Mouse (Mus musculus): ENCODE results near the gene Dusp27. TPM values are rescaled to one million over a fixed set of nuclear protein-coding genes. Genes with fewer than 3 reads are reported as not detected.

Gene Dusp27
- polyA plus RNA-seq, 2 experiments: 0.02 TPM; not detected in 1

DNA sequence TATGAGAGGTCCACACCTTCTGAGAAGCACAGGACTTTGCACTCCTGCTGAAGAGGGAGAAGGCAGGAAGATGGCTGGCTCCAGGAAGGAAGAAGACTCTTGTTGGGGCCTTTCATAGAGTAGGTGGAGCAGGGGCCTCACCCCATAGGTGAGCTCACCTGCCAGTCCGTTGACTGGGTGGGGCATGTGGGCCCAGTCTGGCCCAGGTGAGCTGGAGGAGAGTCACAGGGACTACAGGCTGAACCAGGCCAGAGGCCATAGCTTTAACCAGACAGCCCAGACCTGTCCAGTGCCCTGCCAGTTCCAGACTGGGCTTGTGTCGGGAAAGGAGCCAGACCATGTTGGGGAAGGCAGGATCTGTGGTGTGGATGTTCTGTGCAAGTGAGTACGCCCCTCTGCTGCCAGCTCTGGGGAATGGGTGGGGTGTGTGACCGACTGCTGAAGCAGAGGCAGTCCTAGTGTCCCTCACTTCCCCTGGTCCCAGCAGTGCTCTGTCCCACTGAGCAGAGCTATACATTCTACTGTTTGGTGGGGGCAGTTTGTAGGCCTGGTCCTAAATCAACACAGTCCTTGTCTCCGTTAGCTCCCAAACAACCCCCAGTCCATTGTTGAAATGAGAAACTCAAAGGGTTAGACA lies 2.6 kb upstream of the Dusp27 start, which contains the start of gene Gpa33:
Gene Gpa33, plus strand, starts transcription at position 15 of the 637 bp plus-strand sequence.
- no peak for TF ChIP-seq CTCF (IDR thresholded peaks at IDR 0.05; ENCODE audit: low read depth)
- no peak for TF ChIP-seq EP300 (IDR thresholded peaks at IDR 0.05; ENCODE audit: low read depth)
- no peaks in the 10 kb centered on the region for H3K27me3 ChIP-seq (ENCODE audit: control insufficient read depth, insufficient read depth, low read length)
- no peak within 1 kb of the TSS for H3K4me2 ChIP-seq (ENCODE audit: low read depth)
- no peak within 1 kb of the TSS for H3K9ac ChIP-seq (replicated peaks)
- H3K36me3 ChIP-seq (replicated peaks; ENCODE audit: control insufficient read depth, insufficient read depth, low read depth): no peaks in the 10 kb centered on the region
- no peak; the same call in 1 of the 2 replicates for ATAC-seq (ENCODE audit: insufficient read depth)
- DNase-seq (ENCODE audit: low read depth in 3 of 3, low spot score in 3 of 3): no peak
- H3K9me3 ChIP-seq (ENCODE audit: control insufficient read depth, low read length): no peaks in the 10 kb centered on the region
- WGBS (ENCODE audit: insufficient replicate concordance): 63% methylated on average over 5 of the region's 5 CpGs
- peaks cover 0 to 11% of the 10 kb centered on the region in 2 experiments; a peak in 2 of 4 replicates for H3K4me1 ChIP-seq (replicated peaks; ENCODE audit: control insufficient read depth in 2 of 2, insufficient read depth in 2 of 2, low read length in 1 of 2)
- H3K4me3 ChIP-seq (ENCODE audit: insufficient read depth in 1 of 2, low read depth in 2 of 2, low read length in 2 of 2): no peak within 1 kb of the TSS
- H3K27ac ChIP-seq: no peak within 1 kb of the TSS

DNA sequence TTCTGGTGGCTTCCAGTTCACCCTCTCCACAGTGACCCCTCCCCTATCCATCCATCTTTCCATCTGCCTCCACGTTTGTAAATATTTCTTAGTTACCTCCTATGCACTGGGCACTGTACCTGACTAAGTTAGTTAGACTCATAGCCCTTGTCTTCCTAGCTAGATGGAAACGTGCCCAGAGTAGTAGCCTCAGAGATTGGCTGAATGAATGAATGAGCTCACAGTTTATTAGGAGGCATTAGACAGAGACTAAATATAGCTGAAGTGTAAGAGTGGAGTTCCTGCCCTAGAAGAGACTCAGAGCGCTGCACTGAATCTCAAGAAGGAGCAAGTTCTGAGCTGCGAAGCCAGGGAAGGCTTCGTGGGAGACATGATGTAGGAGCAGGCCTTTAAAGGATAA lies 829 bp upstream of the Dusp27 start:
- ATAC-seq (ENCODE audit: insufficient read depth): no peak
- Histone ChIP-seq H3K36me3 (replicated peaks; ENCODE audit: control insufficient read depth, insufficient read depth, low read depth) (no peaks in the 10 kb centered on the region), H3K9ac (replicated peaks) (no peak overlapping the region), H3K9me3 (ENCODE audit: control insufficient read depth, low read length) (no peaks in the 10 kb centered on the region), H3K4me1 (replicated peaks; ENCODE audit: control insufficient read depth in 2 of 2, insufficient read depth in 2 of 2, low read length in 1 of 2) (peaks cover 0 to 15% of the 10 kb centered on the region in 2 experiments; a peak in 2 of 4 replicates), H3K27me3 (ENCODE audit: control insufficient read depth, insufficient read depth, low read length) (no peaks in the 10 kb centered on the region), H3K27ac (no peak overlapping the region), H3K4me2 (ENCODE audit: low read depth) (no peak overlapping the region), H3K4me3 (ENCODE audit: insufficient read depth in 1 of 2, low read depth in 2 of 2, low read length in 2 of 2) (no peak overlapping the region)
- TF ChIP-seq CTCF (IDR thresholded peaks at IDR 0.05; ENCODE audit: low read depth) (no peak), EP300 (IDR thresholded peaks at IDR 0.05; ENCODE audit: low read depth) (no peak)
- WGBS (ENCODE audit: insufficient replicate concordance): 62% methylated on average over 5 of the region's 5 CpGs
- DNase-seq (ENCODE audit: low read depth in 3 of 3, low spot score in 3 of 3): no peak

DNA sequence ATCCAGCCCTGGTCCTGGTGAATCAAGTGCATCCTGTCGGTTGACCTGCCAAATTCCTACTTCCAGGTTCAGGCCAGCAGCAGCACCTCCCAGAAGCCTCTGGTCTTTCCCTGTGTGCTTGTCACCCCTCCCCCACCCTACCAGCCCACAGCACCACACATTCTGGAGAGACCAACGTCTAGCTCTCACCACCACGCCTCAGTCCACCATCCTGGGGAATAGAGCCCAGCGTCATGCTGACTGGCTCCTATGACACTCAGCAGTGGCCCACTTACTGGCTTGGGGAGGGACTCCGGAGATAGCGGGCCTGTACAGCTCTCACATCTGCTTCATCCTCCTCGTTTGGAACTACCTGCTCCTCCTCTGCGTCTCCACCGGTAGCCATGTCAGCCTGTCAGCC lies 927 bp downstream of the Dusp27 start:
- WGBS (ENCODE audit: insufficient replicate concordance): 56% methylated on average over 9 of the region's 9 CpGs
- DNase-seq (ENCODE audit: low read depth in 3 of 3, low spot score in 3 of 3) (no peak), ATAC-seq (ENCODE audit: insufficient read depth) (no peak; the same call in 1 of the 2 replicates)
- no peak overlapping the region for H3K9ac ChIP-seq (replicated peaks)
- TF ChIP-seq CTCF (IDR thresholded peaks at IDR 0.05; ENCODE audit: low read depth) (no peak), EP300 (IDR thresholded peaks at IDR 0.05; ENCODE audit: low read depth) (no peak)
- H3K4me3 ChIP-seq (ENCODE audit: insufficient read depth in 1 of 2, low read depth in 2 of 2, low read length in 2 of 2): no peak overlapping the region
- H3K36me3 ChIP-seq (replicated peaks; ENCODE audit: control insufficient read depth, insufficient read depth, low read depth): no peaks in the 10 kb centered on the region
- H3K27me3 ChIP-seq (ENCODE audit: control insufficient read depth, insufficient read depth, low read length): no peaks in the 10 kb centered on the region
- peaks cover 0 to 15% of the 10 kb centered on the region in 2 experiments; a peak in 2 of 4 replicates for H3K4me1 ChIP-seq (replicated peaks; ENCODE audit: control insufficient read depth in 2 of 2, insufficient read depth in 2 of 2, low read length in 1 of 2)
- no peak overlapping the region for H3K4me2 ChIP-seq (ENCODE audit: low read depth)
- no peak overlapping the region for H3K27ac ChIP-seq
- H3K9me3 ChIP-seq (ENCODE audit: control insufficient read depth, low read length): no peaks in the 10 kb centered on the region

DNA sequence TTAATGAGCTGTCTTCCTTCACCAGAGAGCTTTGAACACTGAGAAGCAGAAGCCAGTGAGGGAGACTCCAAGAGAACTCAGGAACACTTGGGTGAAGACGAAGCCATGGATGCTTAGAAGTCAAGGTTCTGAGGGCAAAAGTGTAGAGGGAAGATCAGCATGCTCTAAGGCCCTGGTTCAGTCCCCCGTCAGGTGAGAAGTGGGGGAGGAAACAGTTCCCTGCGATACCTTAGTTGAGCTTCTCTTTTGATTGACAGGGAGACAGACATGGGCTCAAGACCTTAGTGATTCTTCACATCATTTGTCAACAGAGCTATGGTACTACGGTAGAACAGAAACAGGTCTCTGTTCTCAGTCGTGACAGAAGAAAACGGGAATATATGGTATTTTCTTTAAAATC lies 1.4 kb downstream of the Dusp27 start:
- 74% methylated on average over 6 of the region's 6 CpGs for WGBS (ENCODE audit: insufficient replicate concordance)
- peaks cover 0 to 15% of the 10 kb centered on the region in 2 experiments; a peak in 2 of 4 replicates for H3K4me1 ChIP-seq (replicated peaks; ENCODE audit: control insufficient read depth in 2 of 2, insufficient read depth in 2 of 2, low read length in 1 of 2)
- H3K4me2 ChIP-seq (ENCODE audit: low read depth): no peak overlapping the region
- no peaks in the 10 kb centered on the region for H3K36me3 ChIP-seq (replicated peaks; ENCODE audit: control insufficient read depth, insufficient read depth, low read depth)
- no peak overlapping the region for H3K27ac ChIP-seq
- H3K9ac ChIP-seq (replicated peaks): no peak overlapping the region
- no peak overlapping the region for H3K4me3 ChIP-seq (ENCODE audit: insufficient read depth in 1 of 2, low read depth in 2 of 2, low read length in 2 of 2)
- no peaks in the 10 kb centered on the region for H3K9me3 ChIP-seq (ENCODE audit: control insufficient read depth, low read length)
- no peak for DNase-seq (ENCODE audit: low read depth in 3 of 3, low spot score in 3 of 3)
- no peak for ATAC-seq (ENCODE audit: insufficient read depth)
- TF ChIP-seq CTCF (IDR thresholded peaks at IDR 0.05; ENCODE audit: low read depth): no peak
- TF ChIP-seq EP300 (IDR thresholded peaks at IDR 0.05; ENCODE audit: low read depth): no peak
- H3K27me3 ChIP-seq (ENCODE audit: control insufficient read depth, insufficient read depth, low read length): no peaks in the 10 kb centered on the region

DNA sequence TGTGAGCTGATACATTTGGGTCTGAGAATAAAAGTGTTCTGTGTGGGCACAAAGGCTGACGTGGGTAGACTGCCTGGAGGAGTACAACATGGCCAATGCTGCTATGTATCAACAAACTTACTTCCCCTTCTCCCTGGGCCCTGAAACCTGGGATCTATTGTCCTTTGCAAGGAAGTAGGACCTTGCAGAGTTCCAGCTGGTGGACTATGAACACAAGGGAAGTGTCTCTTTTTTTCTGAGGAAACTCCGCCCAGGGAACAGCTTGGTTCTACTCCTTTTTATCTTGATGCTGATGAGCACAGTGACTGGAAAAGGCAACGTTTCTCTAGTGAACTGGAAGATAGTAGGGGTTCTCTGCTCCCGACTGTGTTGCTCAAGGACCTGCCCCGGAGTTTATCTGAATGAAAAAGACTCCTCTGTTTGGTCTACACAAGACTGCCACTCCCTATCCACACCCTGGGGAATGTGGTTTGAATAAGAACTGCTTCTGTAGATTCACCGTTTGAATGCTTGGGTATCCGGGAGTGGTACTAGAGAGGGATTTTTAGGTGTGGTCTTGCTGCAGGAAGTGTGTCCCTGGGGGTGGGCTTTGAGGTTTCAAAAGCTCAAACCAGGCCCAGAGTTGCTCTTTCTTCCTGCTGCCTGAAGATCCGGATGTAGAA lies 2.7 kb downstream of the Dusp27 start:
- peak; percentile 84 for ATAC-seq (ENCODE audit: insufficient read depth)
- Histone ChIP-seq H3K27ac (no peak overlapping the region), H3K4me2 (ENCODE audit: low read depth) (no peak overlapping the region), H3K9me3 (ENCODE audit: control insufficient read depth, low read length) (no peaks in the 10 kb centered on the region), H3K9ac (replicated peaks) (no peak overlapping the region), H3K36me3 (replicated peaks; ENCODE audit: control insufficient read depth, insufficient read depth, low read depth) (no peaks in the 10 kb centered on the region), H3K27me3 (ENCODE audit: control insufficient read depth, insufficient read depth, low read length) (no peaks in the 10 kb centered on the region), H3K4me3 (ENCODE audit: insufficient read depth in 1 of 2, low read depth in 2 of 2, low read length in 2 of 2) (no peak overlapping the region), H3K4me1 (replicated peaks; ENCODE audit: control insufficient read depth in 2 of 2, insufficient read depth in 2 of 2, low read length in 1 of 2) (peaks cover 0 to 15% of the 10 kb centered on the region in 2 experiments; a peak in 2 of 4 replicates)
- no peak for TF ChIP-seq CTCF (IDR thresholded peaks at IDR 0.05; ENCODE audit: low read depth)
- no peak for TF ChIP-seq EP300 (IDR thresholded peaks at IDR 0.05; ENCODE audit: low read depth)
- no peak for DNase-seq (ENCODE audit: low read depth in 3 of 3, low spot score in 3 of 3)
- WGBS (ENCODE audit: insufficient replicate concordance): 24% methylated on average over 8 of the region's 8 CpGs
